Mouse (Mus musculus): ENCODE data around the gene Wdr78.

DNA sequence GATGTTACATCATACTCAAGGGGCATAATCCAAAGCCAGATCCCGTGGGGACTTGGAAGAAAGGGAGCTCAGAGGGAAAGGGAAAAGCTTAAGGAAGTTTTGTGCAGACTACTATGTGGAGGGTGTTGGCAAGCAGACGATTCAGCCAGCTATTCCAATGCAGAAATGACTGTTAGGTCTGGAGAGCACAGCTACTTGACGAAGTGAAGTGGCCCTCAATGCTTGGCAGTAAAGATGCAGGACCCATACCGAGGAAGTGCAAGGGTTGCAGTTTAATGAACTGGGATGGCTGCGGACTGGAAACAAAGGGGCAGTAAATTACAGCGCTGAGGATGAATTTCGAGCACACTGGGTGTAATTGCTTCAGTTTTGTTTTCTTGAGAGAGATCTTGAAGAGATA, 1.7 kb downstream of the Wdr78 start:
- TF ChIP-seq CTCF (IDR thresholded peaks at IDR 0.05) (no peak), EP300 (IDR thresholded peaks at IDR 0.05) (0 out of 2 replicates have a peak, but pooled peaks have one; percentile 21)
